Mouse (Mus musculus): ENCODE data around the gene Commd8. TPM values are rescaled to one million over a fixed set of nuclear protein-coding genes. Genes with fewer than 3 reads are reported as not detected.
A peak's percentile ranks its signal among the peaks of the same experiment; 100 is the strongest.

The Commd8 gene
- polyA plus RNA-seq, 1 experiment from 2014 or later = 160 TPM

DNA sequence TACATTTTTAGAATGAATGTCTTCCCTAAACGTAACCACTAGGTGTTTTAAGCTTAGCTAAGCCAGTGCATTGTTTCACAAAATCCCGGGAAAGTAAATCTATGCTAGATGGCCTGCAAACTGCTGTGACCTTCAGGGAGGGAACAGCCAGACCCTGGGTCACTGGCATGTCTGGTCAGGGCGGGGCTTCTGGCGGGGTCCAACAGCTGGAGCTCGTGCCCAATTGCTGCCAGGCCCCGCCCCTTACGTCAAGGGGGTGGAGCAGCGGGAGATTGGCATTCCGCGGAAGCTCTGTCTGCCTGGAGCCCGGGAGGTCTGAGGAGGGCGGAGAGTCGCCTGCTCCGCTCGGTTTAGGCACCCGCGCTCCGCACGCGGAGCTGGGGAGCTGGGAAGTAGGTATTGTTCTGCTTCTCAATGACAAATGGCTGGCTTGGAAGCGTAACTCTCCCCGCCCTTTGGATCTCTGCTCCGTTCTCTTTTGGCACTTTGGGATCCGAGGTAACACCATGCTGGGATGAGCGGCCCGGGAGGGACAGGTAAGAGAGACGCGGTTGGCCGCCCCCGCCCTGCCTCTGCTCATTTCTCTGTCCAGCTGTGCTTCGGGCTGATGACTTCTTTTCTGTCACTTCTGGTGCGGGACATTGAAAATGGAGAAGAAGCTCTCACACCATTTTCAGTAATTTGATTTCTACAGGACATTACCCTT is 35.2 kb upstream of the Commd8 start:
- Histone ChIP-seq H3K4me3 (ENCODE audit: low read depth, low read length) (peak overlapping the region; percentile 41), H3K27me3 (ENCODE audit: control insufficient read depth, insufficient read depth, low read length) (no peaks in the 10 kb centered on the region), H3K4me1 (ENCODE audit: control insufficient read depth, insufficient read depth, low read length) (no peaks in the 10 kb centered on the region), H3K4me2 (ENCODE audit: low read depth) (peak overlapping the region; percentile 69), H3K9ac (ENCODE audit: low read length) (peak overlapping the region; percentile 12), H3K36me3 (ENCODE audit: control insufficient read depth, insufficient read depth, low read length) (no peaks in the 10 kb centered on the region), H3K27ac (ENCODE audit: low read depth, low read length) (no peak overlapping the region), H3K9me3 (ENCODE audit: control insufficient read depth, low read length) (no peaks in the 10 kb centered on the region)
- ATAC-seq (ENCODE audit: insufficient read depth, low FRiP score, low TSS enrichment) (peak; percentile 98), DNase-seq (ENCODE audit: low spot score) (peak; percentile 92)
- WGBS = under 1% methylated on average over 32 of the region's 32 CpGs

DNA sequence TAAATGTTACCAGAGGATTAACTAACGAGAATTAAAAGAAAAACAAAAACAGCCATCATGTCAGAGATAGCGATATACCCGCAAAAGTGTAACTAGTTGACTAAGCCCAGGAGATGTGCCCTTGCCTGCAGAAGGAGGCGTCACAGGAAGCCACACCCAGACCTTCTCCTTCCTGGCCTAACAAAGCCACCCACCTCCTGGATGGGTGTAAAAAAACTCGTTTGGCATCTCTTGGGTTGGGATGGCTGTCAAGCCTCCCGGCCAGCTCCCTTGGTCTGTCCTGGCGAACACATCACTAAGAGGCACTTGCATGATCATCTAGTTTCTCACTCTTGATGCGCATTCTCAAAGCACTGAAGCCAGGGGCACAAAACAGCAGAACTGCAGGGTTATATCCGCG is 34.0 kb upstream of the Commd8 start:
- Histone ChIP-seq H3K9ac (ENCODE audit: low read length) (no peak overlapping the region), H3K4me2 (ENCODE audit: low read depth) (no peak overlapping the region), H3K27me3 (ENCODE audit: control insufficient read depth, insufficient read depth, low read length) (no peaks in the 10 kb centered on the region), H3K27ac (ENCODE audit: low read depth, low read length) (no peak overlapping the region), H3K4me1 (ENCODE audit: control insufficient read depth, insufficient read depth, low read length) (no peaks in the 10 kb centered on the region), H3K4me3 (ENCODE audit: low read depth, low read length) (no peak overlapping the region), H3K36me3 (ENCODE audit: control insufficient read depth, insufficient read depth, low read length) (no peaks in the 10 kb centered on the region), H3K9me3 (ENCODE audit: control insufficient read depth, low read length) (no peaks in the 10 kb centered on the region)
- no peak for ATAC-seq (ENCODE audit: insufficient read depth, low FRiP score, low TSS enrichment)
- WGBS = 49% methylated on average over 10 of the region's 10 CpGs
- no peak for DNase-seq (ENCODE audit: low spot score)

DNA sequence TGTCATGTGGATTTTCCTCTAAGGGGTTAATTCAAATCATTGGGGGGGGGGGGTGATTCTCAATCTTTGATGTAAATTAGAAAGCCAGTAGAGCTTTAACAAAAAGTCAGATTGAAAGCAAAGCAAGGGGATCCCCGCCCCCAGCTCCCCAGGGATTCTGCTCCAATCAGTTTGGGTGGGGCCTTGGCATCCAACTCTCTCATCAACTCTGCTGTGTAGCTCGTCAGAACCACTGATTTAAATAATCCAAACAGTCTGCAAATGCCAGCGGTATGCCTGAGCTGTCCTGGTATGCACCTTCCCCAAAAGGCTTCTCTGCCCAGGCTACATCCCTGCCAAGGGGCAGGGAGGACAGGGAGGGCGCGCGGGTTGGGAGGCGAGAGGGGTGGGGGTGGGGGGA is 33.6 kb upstream of the Commd8 start:
- H3K4me3 ChIP-seq (ENCODE audit: low read depth, low read length) = no peak overlapping the region
- no peaks in the 10 kb centered on the region for H3K9me3 ChIP-seq (ENCODE audit: control insufficient read depth, low read length)
- WGBS = 22% methylated on average over 7 of the region's 7 CpGs
- DNase-seq (ENCODE audit: low spot score) (no peak), ATAC-seq (ENCODE audit: insufficient read depth, low FRiP score, low TSS enrichment) (no peak)
- no peak overlapping the region for H3K27ac ChIP-seq (ENCODE audit: low read depth, low read length)
- no peak overlapping the region for H3K9ac ChIP-seq (ENCODE audit: low read length)
- no peaks in the 10 kb centered on the region for H3K4me1 ChIP-seq (ENCODE audit: control insufficient read depth, insufficient read depth, low read length)
- H3K27me3 ChIP-seq (ENCODE audit: control insufficient read depth, insufficient read depth, low read length) = no peaks in the 10 kb centered on the region
- H3K4me2 ChIP-seq (ENCODE audit: low read depth) = no peak overlapping the region
- H3K36me3 ChIP-seq (ENCODE audit: control insufficient read depth, insufficient read depth, low read length) = no peaks in the 10 kb centered on the region

DNA sequence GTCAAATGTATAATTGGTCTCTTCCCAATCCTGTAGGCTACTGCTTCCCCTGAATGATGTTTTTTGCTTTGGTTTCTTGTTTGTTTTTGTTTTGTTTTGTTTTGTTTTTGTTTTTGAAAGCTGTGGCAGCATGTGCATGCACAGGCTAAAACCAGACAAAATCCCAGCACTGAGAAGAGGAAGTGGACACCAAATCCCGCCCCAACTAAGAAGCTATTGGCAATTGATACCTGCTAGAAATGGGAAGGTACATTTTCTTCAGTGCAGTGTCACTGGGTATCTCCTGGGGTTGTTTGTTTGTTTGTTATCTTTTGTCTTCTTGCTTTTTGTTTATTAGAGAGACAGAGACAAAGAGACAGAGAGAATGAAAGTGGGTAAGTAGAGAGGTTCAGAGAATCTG is 27.5 kb upstream of the Commd8 start:
- Histone ChIP-seq H3K4me3 (ENCODE audit: low read depth, low read length) (no peak overlapping the region), H3K4me1 (ENCODE audit: control insufficient read depth, insufficient read depth, low read length) (no peaks in the 10 kb centered on the region), H3K27me3 (ENCODE audit: control insufficient read depth, insufficient read depth, low read length) (no peaks in the 10 kb centered on the region), H3K4me2 (ENCODE audit: low read depth) (no peak overlapping the region), H3K36me3 (ENCODE audit: control insufficient read depth, insufficient read depth, low read length) (no peaks in the 10 kb centered on the region), H3K27ac (ENCODE audit: low read depth, low read length) (no peak overlapping the region), H3K9ac (ENCODE audit: low read length) (no peak overlapping the region), H3K9me3 (ENCODE audit: control insufficient read depth, low read length) (no peaks in the 10 kb centered on the region)
- DNase-seq (ENCODE audit: low spot score) (no peak), ATAC-seq (ENCODE audit: insufficient read depth, low FRiP score, low TSS enrichment) (no peak)
- WGBS = 93% methylated on average over 1 of the region's 1 CpGs

DNA sequence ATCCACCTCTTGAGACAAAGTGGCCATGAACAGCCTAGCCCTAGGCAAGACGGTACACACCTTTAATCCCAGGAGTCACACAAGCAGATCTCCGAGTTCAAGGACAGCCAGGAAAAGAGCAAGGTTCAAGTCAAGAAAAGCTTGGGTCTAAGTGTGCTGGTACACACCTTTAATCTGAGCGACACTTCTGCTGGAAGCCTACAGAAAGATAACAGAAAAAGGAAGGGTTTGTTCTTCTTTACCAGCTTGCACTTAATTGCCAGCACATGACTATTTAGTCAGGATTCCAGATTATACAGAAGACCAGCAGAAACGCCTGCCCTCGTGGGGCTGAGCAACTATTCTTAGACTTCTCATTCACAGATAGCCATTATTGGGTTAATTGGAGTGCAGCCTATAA is 23.9 kb upstream of the Commd8 start:
- Histone ChIP-seq H3K27me3 (ENCODE audit: control insufficient read depth, insufficient read depth, low read length) (no peaks in the 10 kb centered on the region), H3K4me3 (ENCODE audit: low read depth, low read length) (no peak overlapping the region), H3K9ac (ENCODE audit: low read length) (no peak overlapping the region), H3K4me2 (ENCODE audit: low read depth) (no peak overlapping the region), H3K9me3 (ENCODE audit: control insufficient read depth, low read length) (no peaks in the 10 kb centered on the region), H3K36me3 (ENCODE audit: control insufficient read depth, insufficient read depth, low read length) (no peaks in the 10 kb centered on the region), H3K27ac (ENCODE audit: low read depth, low read length) (no peak overlapping the region), H3K4me1 (ENCODE audit: control insufficient read depth, insufficient read depth, low read length) (no peaks in the 10 kb centered on the region)
- no peak for DNase-seq (ENCODE audit: low spot score)
- no peak for ATAC-seq (ENCODE audit: insufficient read depth, low FRiP score, low TSS enrichment)
- 86% methylated on average over 5 of the region's 5 CpGs for WGBS

- Histone ChIP-seq H3K4me3 (ENCODE audit: low read depth, low read length) (no peak overlapping the region), H3K27ac (ENCODE audit: low read depth, low read length) (no peak overlapping the region), H3K9me3 (ENCODE audit: control insufficient read depth, low read length) (no peaks in the 10 kb centered on the region), H3K4me2 (ENCODE audit: low read depth) (no peak overlapping the region), H3K36me3 (ENCODE audit: control insufficient read depth, insufficient read depth, low read length) (no peaks in the 10 kb centered on the region), H3K27me3 (ENCODE audit: control insufficient read depth, insufficient read depth, low read length) (no peaks in the 10 kb centered on the region), H3K4me1 (ENCODE audit: control insufficient read depth, insufficient read depth, low read length) (no peaks in the 10 kb centered on the region), H3K9ac (ENCODE audit: low read length) (no peak overlapping the region)
- no peak for ATAC-seq (ENCODE audit: insufficient read depth, low FRiP score, low TSS enrichment)
- 88% methylated on average over 7 of the region's 7 CpGs for WGBS
- no peak for DNase-seq (ENCODE audit: low spot score)
Measured at GRCm38 (mm10) chr5:72191154-72191553, 23.2 kb upstream of the Commd8 start.

- Histone ChIP-seq H3K9me3 (ENCODE audit: control insufficient read depth, low read length) (no peaks in the 10 kb centered on the region), H3K4me3 (ENCODE audit: low read depth, low read length) (no peak overlapping the region), H3K9ac (ENCODE audit: low read length) (no peak overlapping the region), H3K36me3 (ENCODE audit: control insufficient read depth, insufficient read depth, low read length) (no peaks in the 10 kb centered on the region), H3K27ac (ENCODE audit: low read depth, low read length) (no peak overlapping the region), H3K4me1 (ENCODE audit: control insufficient read depth, insufficient read depth, low read length) (no peaks in the 10 kb centered on the region), H3K27me3 (ENCODE audit: control insufficient read depth, insufficient read depth, low read length) (no peaks in the 10 kb centered on the region), H3K4me2 (ENCODE audit: low read depth) (no peak overlapping the region)
- no peak for DNase-seq (ENCODE audit: low spot score)
- WGBS = 88% methylated on average over 13 of the region's 13 CpGs
- no peak for ATAC-seq (ENCODE audit: insufficient read depth, low FRiP score, low TSS enrichment)
Measured at GRCm38 (mm10) chr5:72184437-72185100, 16.6 kb upstream of the Commd8 start.

DNA sequence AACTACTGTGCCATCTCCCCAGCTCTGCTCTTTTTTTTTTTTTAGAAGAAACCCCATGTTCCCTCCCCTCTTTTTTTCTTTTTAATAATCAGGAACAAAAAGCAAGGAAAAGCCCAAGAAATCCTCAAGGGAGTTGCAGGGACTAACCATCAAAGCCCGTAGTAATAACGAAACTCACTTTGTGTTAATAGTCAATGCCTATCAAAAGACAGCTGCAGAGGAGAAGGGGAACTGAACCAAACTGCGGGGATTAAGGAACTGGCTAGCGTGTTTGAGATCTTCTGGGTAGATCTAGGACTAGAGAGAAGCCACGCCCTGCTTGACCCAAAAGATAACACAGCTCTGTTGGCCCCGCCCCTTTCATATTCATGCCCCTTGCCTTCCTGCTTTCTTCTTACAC is 15.9 kb upstream of the Commd8 start:
- 89% methylated on average over 6 of the region's 6 CpGs for WGBS
- H3K36me3 ChIP-seq (ENCODE audit: control insufficient read depth, insufficient read depth, low read length) = no peaks in the 10 kb centered on the region
- no peak overlapping the region for H3K4me3 ChIP-seq (ENCODE audit: low read depth, low read length)

DNA sequence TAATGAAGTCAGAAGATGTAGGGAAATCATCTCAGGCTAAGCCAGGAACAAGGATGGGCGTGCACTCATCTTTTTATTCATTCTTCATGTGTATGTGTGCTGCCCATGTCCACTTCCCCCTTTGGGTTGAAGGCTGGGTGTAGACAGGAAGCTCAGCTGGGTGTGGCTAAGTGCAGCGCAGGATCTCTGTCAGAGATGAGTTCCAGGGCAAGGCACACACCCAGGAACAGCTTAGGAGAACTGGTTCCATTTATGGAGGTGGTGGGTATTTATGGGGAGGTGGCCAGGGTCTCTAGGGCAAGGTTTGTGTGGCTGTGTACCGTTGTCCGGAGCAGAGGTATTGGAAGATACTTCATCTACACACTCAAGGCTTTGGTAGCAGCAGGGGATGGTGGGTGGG is 14.8 kb upstream of the Commd8 start:
- Histone ChIP-seq H3K4me3 (ENCODE audit: low read depth, low read length) (no peak overlapping the region), H3K27me3 (ENCODE audit: control insufficient read depth, insufficient read depth, low read length) (no peaks in the 10 kb centered on the region), H3K27ac (ENCODE audit: low read depth, low read length) (no peak overlapping the region), H3K36me3 (ENCODE audit: control insufficient read depth, insufficient read depth, low read length) (no peaks in the 10 kb centered on the region), H3K4me2 (ENCODE audit: low read depth) (no peak overlapping the region), H3K4me1 (ENCODE audit: control insufficient read depth, insufficient read depth, low read length) (no peaks in the 10 kb centered on the region), H3K9ac (ENCODE audit: low read length) (no peak overlapping the region), H3K9me3 (ENCODE audit: control insufficient read depth, low read length) (no peaks in the 10 kb centered on the region)
- ATAC-seq (ENCODE audit: insufficient read depth, low FRiP score, low TSS enrichment) = no peak
- WGBS = 84% methylated on average over 4 of the region's 4 CpGs
- DNase-seq (ENCODE audit: low spot score) = no peak

More for the DNA sequence above, 15.9 kb upstream of the Commd8 start:
- Histone ChIP-seq H3K27me3 (ENCODE audit: control insufficient read depth, insufficient read depth, low read length) (no peaks in the 10 kb centered on the region), H3K9me3 (ENCODE audit: control insufficient read depth, low read length) (no peaks in the 10 kb centered on the region), H3K4me2 (ENCODE audit: low read depth) (no peak overlapping the region), H3K27ac (ENCODE audit: low read depth, low read length) (no peak overlapping the region), H3K4me1 (ENCODE audit: control insufficient read depth, insufficient read depth, low read length) (no peaks in the 10 kb centered on the region), H3K9ac (ENCODE audit: low read length) (no peak overlapping the region)
- no peak for DNase-seq (ENCODE audit: low spot score)
- ATAC-seq (ENCODE audit: insufficient read depth, low FRiP score, low TSS enrichment) = no peak

Data from neural tube, embryonic 11.5 days (tissue).